Mouse (Mus musculus): ENCODE data around the gene Ces1a.

GRCm38 (mm10) chr8:93048510-93049416 lies 771 bp upstream of the Ces1a start:
- TF ChIP-seq GATA1 (IDR thresholded peaks at IDR 0.05; ENCODE audit: borderline replicate concordance, low read length) (no peak), FLI1 (IDR thresholded peaks at IDR 0.05; ENCODE audit: low read length) (no peak)
